Mouse (Mus musculus) heart, adult 2 months (tissue): ENCODE measurements around the gene Tnfrsf25. TPM values are rescaled to one million over a fixed set of nuclear protein-coding genes. Genes with fewer than 3 reads are reported as not detected.

ENCODE experiments used
- DNase-seq, 2 experiments: peaks; one replicate each; pipeline ENCODE4 v3.0.0; 2021
- H3K27ac ChIP-seq: fragments of 200-600 bp; 2 replicates; pipeline ENCODE4 v1.8.1; 2022
- H3K27me3 ChIP-seq: fragments of 200-500 bp; 2 replicates; pipeline ENCODE4 v1.6.1; 2012; ENCODE audit warnings: mild to moderate bottlenecking, low read length, inconsistent platforms, mixed read lengths; ENCODE audit not compliant: control insufficient read depth, insufficient read depth
- H3K36me3 ChIP-seq: fragments of 200-500 bp; 2 replicates; pipeline ENCODE4 v1.6.1; 2012; ENCODE audit warnings: low read length, inconsistent platforms; ENCODE audit not compliant: control insufficient read depth, insufficient read depth
- H3K4me1 ChIP-seq: fragments of 200-500 bp; 2 replicates; pipeline ENCODE4 v1.6.1; 2011; ENCODE audit warnings: low read length; ENCODE audit not compliant: control insufficient read depth, insufficient read depth
- H3K4me3 ChIP-seq: fragments of 200-600 bp; 2 replicates; pipeline ENCODE4 v1.8.1; 2022
- H3K79me2 ChIP-seq: fragments of 200-500 bp; replicated peaks from 2 replicates; pipeline ENCODE4 v1.6.1; 2012; ENCODE audit warnings: mild to moderate bottlenecking, inconsistent platforms, low read length, moderate library complexity, mixed read lengths; ENCODE audit not compliant: control insufficient read depth, insufficient read depth
- H3K9ac ChIP-seq: fragments of 200-500 bp; 2 replicates; pipeline ENCODE4 v1.6.1; 2012; ENCODE audit warnings: low read depth, mild to moderate bottlenecking, control low read depth, inconsistent platforms, low read length, mixed read lengths
- CTCF ChIP-seq: fragments of 200-600 bp; IDR thresholded peaks from 2 replicates; pipeline ENCODE4 v1.8.1; 2022; ENCODE audit warnings: antibody characterized with exemption, mild to moderate bottlenecking, moderate library complexity
- EP300 ChIP-seq: fragments of 200-500 bp; IDR thresholded peaks from 2 replicates; pipeline ENCODE4 v1.6.1; 2011; ENCODE audit warnings: low read depth, low read length, control low read depth; ENCODE audit not compliant: insufficient read depth
- POLR2A ChIP-seq: fragments of 200-500 bp; IDR thresholded peaks from 2 replicates; pipeline ENCODE4 v1.6.1; 2011; ENCODE audit warnings: mild to moderate bottlenecking, low read depth, low read length, control low read depth; ENCODE audit not compliant: insufficient read depth
- WGBS: fragments of 180-500 bp; shearing (Covaris S2); methylation state at CpG from one replicate; pipeline ENCODE4 v1.1.7; 2018; 5-methylcytosine and 5-hydroxymethylcytosine counted together
- intact Hi-C: fragments of 180-260 bp; cut with DNase I; formaldehyde crosslinking; loops from one replicate; pipeline ENCODE4 v1.15.1; 2025
- polyA plus RNA-seq: library from polyadenylated mRNA; depleted of rRNA; stranded (reverse); fragments of >200 nt; gene quantifications from 2 replicates; pipeline ENCODE4 v1.2.3, GENCODE M21; 2012
- total RNA-seq, 2 experiments: library from RNA; stranded (reverse); gene quantifications; 2 replicates each; pipeline ENCODE4 v1.2.3; 2021

Tnfrsf25 gene
- total and polyA plus RNA-seq, 3 experiments, result 1.4 to 6.1 (median 2.4) TPM

DNA sequence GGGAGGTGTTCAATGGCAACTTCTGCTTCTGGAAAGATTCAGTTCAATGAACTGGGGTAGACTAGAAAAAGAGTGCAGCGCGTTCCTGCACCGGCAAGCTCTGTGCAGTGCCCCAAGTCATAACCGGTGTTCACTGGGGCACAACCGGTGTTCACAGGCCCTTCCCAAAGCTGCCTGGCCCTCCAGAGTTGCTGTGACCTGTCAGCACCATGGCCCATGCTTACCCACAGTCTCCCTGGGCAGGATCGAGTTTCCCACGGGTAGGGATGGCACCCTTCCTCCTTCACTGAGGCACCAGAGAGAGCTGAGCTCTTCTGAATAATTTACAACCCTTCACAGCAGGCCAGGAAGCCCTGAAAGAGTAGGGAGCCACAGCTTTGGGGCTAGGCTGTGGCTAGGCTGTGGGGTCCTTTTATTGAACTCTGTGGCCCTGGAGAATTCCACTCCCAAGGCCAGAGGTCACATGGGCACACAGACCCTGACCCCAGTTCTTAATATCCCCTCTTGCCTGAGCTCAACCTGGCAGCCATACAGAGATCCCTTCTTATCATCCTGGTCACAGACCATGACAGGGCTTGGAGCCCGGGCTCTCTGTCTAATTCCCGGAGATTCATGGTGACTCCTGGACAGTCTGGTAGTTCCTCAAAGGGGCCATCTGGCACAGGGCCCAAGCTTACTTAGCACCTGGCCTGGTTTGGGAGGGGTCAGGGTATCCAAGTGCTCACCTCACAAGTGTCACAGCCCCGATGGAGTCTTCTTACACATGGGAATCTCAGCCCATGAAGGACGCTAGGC, 30.5 kb downstream of the Tnfrsf25 start:
- Histone ChIP-seq H3K36me3 (no peaks in the 10 kb centered on the region), H3K4me3 (no peak overlapping the region), H3K4me1 (no peaks in the 10 kb centered on the region), H3K27ac (no peak overlapping the region), H3K27me3 (no peaks in the 10 kb centered on the region), H3K9ac (no peak overlapping the region), H3K79me2 (no peaks in the 10 kb centered on the region)
- TF ChIP-seq EP300, result no peak
- no peak for TF ChIP-seq CTCF
- TF ChIP-seq POLR2A, result no peak
- WGBS, result 70% methylated on average over 11 of the region's 11 CpGs
- intact Hi-C loops, result no loop called here
- DNase-seq, result no peak

DNA sequence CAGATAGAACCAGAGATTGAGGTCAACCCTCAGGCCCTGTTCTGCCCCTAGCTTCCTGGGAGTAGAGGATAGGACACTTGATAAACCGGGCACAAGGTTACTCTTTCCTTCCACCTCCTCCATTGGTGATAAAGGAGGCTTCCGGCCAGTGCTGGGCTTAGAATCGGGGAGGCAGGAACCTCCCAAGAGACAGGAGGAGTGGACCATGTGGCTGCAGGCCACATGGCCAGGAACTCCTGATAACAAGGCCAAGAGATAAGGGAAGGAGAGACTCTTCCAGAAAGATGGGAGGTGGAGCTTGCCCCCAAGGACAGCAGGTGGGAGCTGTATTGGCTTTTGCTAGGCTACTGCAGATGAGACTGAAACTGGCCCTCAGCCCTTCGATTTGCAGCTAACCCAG, 34.8 kb downstream of the Tnfrsf25 start:
- 51% methylated on average over 4 of the region's 4 CpGs for WGBS
- no peaks in the 10 kb centered on the region for H3K79me2 ChIP-seq
- TF ChIP-seq POLR2A (no peak), EP300 (no peak), CTCF (no peak)
- H3K27ac ChIP-seq, result no peak overlapping the region
- no peak for DNase-seq
- H3K4me3 ChIP-seq, result no peak overlapping the region
- peaks cover 3% of the 10 kb centered on the region; the same call in 1 of the 2 replicates for H3K27me3 ChIP-seq
- H3K36me3 ChIP-seq, result no peaks in the 10 kb centered on the region
- no peak overlapping the region for H3K9ac ChIP-seq
- peaks cover 1% of the 10 kb centered on the region; the same call in 1 of the 2 replicates for H3K4me1 ChIP-seq
- intact Hi-C loops, result no loop called here

- intact Hi-C loops, result no loop called here
- H3K36me3 ChIP-seq, result no peaks in the 10 kb centered on the region
Measured at GRCm38 (mm10) chr4:152151451-152151965, 35.8 kb downstream of the Tnfrsf25 start.

GRCm38 (mm10) chr4:152151966-152152544, 36.3 kb downstream of the Tnfrsf25 start, which contains the start of gene Espn:
Espn (minus strand) TSS chr4:152152371.
- H3K4me1 ChIP-seq, result peaks cover 1% of the 10 kb centered on the region; the same call in 1 of the 2 replicates
- intact Hi-C loops, result no loop called here
- H3K9ac ChIP-seq, result peak within 1 kb of the TSS; percentile 55
- peaks cover 3% of the 10 kb centered on the region; the same call in 1 of the 2 replicates for H3K27me3 ChIP-seq
- H3K36me3 ChIP-seq, result no peaks in the 10 kb centered on the region
- DNase-seq, result peak; percentile 63
- H3K4me3 ChIP-seq, result peak within 1 kb of the TSS; percentile 32
- WGBS, result 4% methylated on average over 57 of the region's 57 CpGs
- H3K79me2 ChIP-seq, result no peaks in the 10 kb centered on the region
- TF ChIP-seq CTCF (no peak), POLR2A (no peak), EP300 (no peak)
- no peak within 1 kb of the TSS for H3K27ac ChIP-seq

More at GRCm38 (mm10) chr4:152151451-152151965, 35.8 kb downstream of the Tnfrsf25 start:
- Histone ChIP-seq H3K27me3 (peaks cover 3% of the 10 kb centered on the region; the same call in 1 of the 2 replicates), H3K27ac (no peak overlapping the region), H3K79me2 (no peaks in the 10 kb centered on the region), H3K4me1 (peaks cover 1% of the 10 kb centered on the region; the same call in 1 of the 2 replicates), H3K9ac (peak overlapping the region; percentile 55), H3K4me3 (peak overlapping the region; percentile 32; the same call in 1 of the 2 replicates)
- 49% methylated on average over 7 of the region's 7 CpGs for WGBS
- TF ChIP-seq EP300, result no peak
- TF ChIP-seq POLR2A, result no peak
- TF ChIP-seq CTCF, result no peak
- DNase-seq, result no peak

GRCm38 (mm10) chr4:152153771-152154177, 38.0 kb downstream of the Tnfrsf25 start:
- no peak for TF ChIP-seq POLR2A
- peak; percentile 89 for TF ChIP-seq CTCF
- TF ChIP-seq EP300, result 0 out of 2 replicates have a peak, but pooled peaks have one; percentile 24
- peak; percentile 84 to 88 for DNase-seq
- H3K27ac ChIP-seq, result no peak overlapping the region
- peak overlapping the region; percentile 30; the same call in 1 of the 2 replicates for H3K4me3 ChIP-seq
- intact Hi-C loops, result no loop called here
- H3K9ac ChIP-seq, result no peak overlapping the region
- WGBS, result 3% methylated on average over 23 of the region's 23 CpGs
- H3K36me3 ChIP-seq, result no peaks in the 10 kb centered on the region
- peaks cover 7% of the 10 kb centered on the region for H3K27me3 ChIP-seq
- no peaks in the 10 kb centered on the region for H3K79me2 ChIP-seq
- peaks cover 1% of the 10 kb centered on the region; the same call in 1 of the 2 replicates for H3K4me1 ChIP-seq
